Mouse (Mus musculus): ENCODE data around the gene Nav3. TPM values are rescaled to one million over a fixed set of nuclear protein-coding genes. Genes with fewer than 3 reads are reported as not detected.

Gene Nav3
- polyA plus RNA-seq, 1 experiment from 2014 or later, result 1.9 TPM

DNA sequence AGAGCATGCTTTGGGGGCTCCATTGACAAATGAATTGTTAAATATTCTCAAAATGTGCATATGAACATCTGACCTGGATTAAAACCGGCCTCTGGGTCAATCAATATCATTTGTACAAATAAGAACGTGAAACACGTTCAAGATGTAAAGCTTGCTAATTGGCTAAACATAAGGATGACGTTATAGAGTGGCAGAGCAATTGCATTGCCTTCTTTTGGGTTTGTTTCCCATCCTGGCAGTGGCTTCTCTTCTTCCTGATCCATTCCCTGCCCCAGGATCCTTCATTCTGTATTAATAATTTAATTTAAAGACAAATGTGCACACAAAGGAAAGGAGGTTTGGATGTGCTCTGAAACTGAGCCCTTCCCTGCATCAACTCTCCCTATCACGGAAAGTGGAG lies 2.4 kb downstream of the Nav3 start:
- Histone ChIP-seq H3K9ac (ENCODE audit: low read length) (no peak overlapping the region), H3K36me3 (ENCODE audit: control insufficient read depth, insufficient read depth) (no peaks in the 10 kb centered on the region), H3K4me2 (ENCODE audit: low read depth, low read length) (no peak overlapping the region), H3K27me3 (ENCODE audit: control insufficient read depth, insufficient read depth, low read length) (peaks cover 5% of the 10 kb centered on the region), H3K4me1 (ENCODE audit: control insufficient read depth, insufficient read depth, low read length) (peaks cover 6% of the 10 kb centered on the region; the same call in 1 of the 2 replicates), H3K4me3 (ENCODE audit: low read length) (no peak overlapping the region), H3K9me3 (replicated peaks; ENCODE audit: control insufficient read depth, low read length) (no peaks in the 10 kb centered on the region), H3K27ac (ENCODE audit: low read length) (no peak overlapping the region)
- ATAC-seq (replicated peaks; ENCODE audit: extremely low read depth, insufficient read depth, low FRiP score), result no peak
- 70% methylated on average over 5 of the region's 5 CpGs for WGBS

DNA sequence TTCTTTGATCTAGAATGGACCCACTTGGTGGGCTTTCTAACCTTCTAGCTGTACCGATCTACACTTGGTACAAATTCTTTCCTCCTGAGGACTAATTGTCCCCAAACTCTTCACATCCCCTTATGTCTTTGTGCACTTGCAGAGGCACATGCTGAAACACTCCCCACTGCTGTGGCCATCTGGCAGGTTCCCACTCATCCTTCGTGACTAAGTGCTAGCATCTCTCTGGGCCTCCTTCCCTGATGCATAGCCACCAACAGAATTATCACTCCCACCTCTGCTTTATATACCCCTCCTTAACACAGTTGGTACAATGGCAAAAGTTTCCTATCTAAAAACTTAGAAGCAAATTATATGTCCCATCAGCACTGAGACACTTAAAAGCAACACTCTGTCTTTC lies 15.6 kb downstream of the Nav3 start:
- no peaks in the 10 kb centered on the region for H3K9me3 ChIP-seq (replicated peaks; ENCODE audit: control insufficient read depth, low read length)
- H3K4me2 ChIP-seq (ENCODE audit: low read depth, low read length), result no peak overlapping the region
- no peaks in the 10 kb centered on the region for H3K27me3 ChIP-seq (ENCODE audit: control insufficient read depth, insufficient read depth, low read length)
- H3K36me3 ChIP-seq (ENCODE audit: control insufficient read depth, insufficient read depth), result no peaks in the 10 kb centered on the region
- no peak for ATAC-seq (replicated peaks; ENCODE audit: extremely low read depth, insufficient read depth, low FRiP score)
- 88% methylated on average over 2 of the region's 2 CpGs for WGBS
- H3K4me1 ChIP-seq (ENCODE audit: control insufficient read depth, insufficient read depth, low read length), result no peaks in the 10 kb centered on the region
- H3K27ac ChIP-seq (ENCODE audit: low read length), result no peak overlapping the region
- no peak overlapping the region for H3K4me3 ChIP-seq (ENCODE audit: low read length)
- H3K9ac ChIP-seq (ENCODE audit: low read length), result no peak overlapping the region

- Histone ChIP-seq H3K4me1 (ENCODE audit: control insufficient read depth, insufficient read depth, low read length) (no peaks in the 10 kb centered on the region), H3K27me3 (ENCODE audit: control insufficient read depth, insufficient read depth, low read length) (no peaks in the 10 kb centered on the region), H3K4me3 (ENCODE audit: low read length) (no peak overlapping the region), H3K27ac (ENCODE audit: low read length) (no peak overlapping the region), H3K9ac (ENCODE audit: low read length) (no peak overlapping the region), H3K36me3 (ENCODE audit: control insufficient read depth, insufficient read depth) (no peaks in the 10 kb centered on the region), H3K9me3 (replicated peaks; ENCODE audit: control insufficient read depth, low read length) (no peaks in the 10 kb centered on the region), H3K4me2 (ENCODE audit: low read depth, low read length) (no peak overlapping the region)
- 78% methylated on average over 3 of the region's 3 CpGs for WGBS
- no peak for ATAC-seq (replicated peaks; ENCODE audit: extremely low read depth, insufficient read depth, low FRiP score)
Observed at GRCm38 (mm10) chr10:110431078-110431477, 24.9 kb downstream of the Nav3 start.

DNA sequence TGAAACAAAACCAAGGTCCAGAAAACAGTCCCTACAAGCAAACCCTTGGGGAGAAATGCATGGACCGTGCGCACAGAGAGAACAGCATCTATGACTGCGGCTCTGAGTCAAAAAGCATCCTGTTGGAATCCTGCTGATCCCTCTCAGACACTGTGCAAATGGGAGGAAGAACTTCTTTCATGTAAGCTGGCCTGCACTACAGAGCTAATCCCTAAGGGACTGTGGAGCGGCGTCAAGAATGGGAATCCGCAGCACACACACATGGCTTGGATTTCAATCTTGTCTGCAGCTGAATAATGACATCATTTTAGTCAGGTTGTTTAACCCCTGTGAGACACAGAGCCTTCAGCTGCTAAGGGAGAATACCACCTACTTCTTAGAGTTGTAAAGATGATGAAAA lies 26.4 kb downstream of the Nav3 start:
- H3K9ac ChIP-seq (ENCODE audit: low read length), result no peak overlapping the region
- no peak overlapping the region for H3K4me3 ChIP-seq (ENCODE audit: low read length)
- no peaks in the 10 kb centered on the region for H3K9me3 ChIP-seq (replicated peaks; ENCODE audit: control insufficient read depth, low read length)
- H3K27me3 ChIP-seq (ENCODE audit: control insufficient read depth, insufficient read depth, low read length), result no peaks in the 10 kb centered on the region
- no peak overlapping the region for H3K4me2 ChIP-seq (ENCODE audit: low read depth, low read length)
- H3K4me1 ChIP-seq (ENCODE audit: control insufficient read depth, insufficient read depth, low read length), result no peaks in the 10 kb centered on the region
- no peaks in the 10 kb centered on the region for H3K36me3 ChIP-seq (ENCODE audit: control insufficient read depth, insufficient read depth)
- H3K27ac ChIP-seq (ENCODE audit: low read length), result no peak overlapping the region
- WGBS, result 59% methylated on average over 6 of the region's 6 CpGs
- no peak for ATAC-seq (replicated peaks; ENCODE audit: extremely low read depth, insufficient read depth, low FRiP score)

DNA sequence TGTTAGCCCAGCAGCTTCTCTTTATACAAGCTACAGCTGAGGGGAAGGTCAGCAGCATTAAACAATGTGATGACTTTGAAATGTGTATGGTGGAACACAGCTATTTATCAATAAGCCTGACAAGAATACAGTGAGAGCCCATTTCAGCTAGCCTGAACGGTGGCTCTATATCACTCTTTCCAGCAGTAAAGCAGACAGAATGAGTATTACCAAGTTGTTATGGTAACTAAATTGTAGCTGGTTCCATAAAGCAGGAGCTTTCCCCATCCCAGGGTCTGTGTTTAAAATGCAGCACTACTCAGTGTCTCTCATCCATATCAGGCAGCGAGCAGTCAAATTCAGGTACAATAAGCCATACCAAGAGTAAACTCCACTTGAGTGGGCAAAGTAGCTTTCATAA lies 27.0 kb downstream of the Nav3 start:
- Histone ChIP-seq H3K4me3 (ENCODE audit: low read length) (no peak overlapping the region), H3K27me3 (ENCODE audit: control insufficient read depth, insufficient read depth, low read length) (no peaks in the 10 kb centered on the region), H3K4me1 (ENCODE audit: control insufficient read depth, insufficient read depth, low read length) (no peaks in the 10 kb centered on the region), H3K9me3 (replicated peaks; ENCODE audit: control insufficient read depth, low read length) (no peaks in the 10 kb centered on the region), H3K27ac (ENCODE audit: low read length) (no peak overlapping the region), H3K4me2 (ENCODE audit: low read depth, low read length) (no peak overlapping the region), H3K9ac (ENCODE audit: low read length) (no peak overlapping the region), H3K36me3 (ENCODE audit: control insufficient read depth, insufficient read depth) (no peaks in the 10 kb centered on the region)
- ATAC-seq (replicated peaks; ENCODE audit: extremely low read depth, insufficient read depth, low FRiP score), result no peak
- WGBS, result 84% methylated on average over 2 of the region's 2 CpGs

- H3K36me3 ChIP-seq (ENCODE audit: control insufficient read depth, insufficient read depth), result no peaks in the 10 kb centered on the region
- H3K27me3 ChIP-seq (ENCODE audit: control insufficient read depth, insufficient read depth, low read length), result no peaks in the 10 kb centered on the region
- no peak overlapping the region for H3K9ac ChIP-seq (ENCODE audit: low read length)
- no peak overlapping the region for H3K4me3 ChIP-seq (ENCODE audit: low read length)
- H3K27ac ChIP-seq (ENCODE audit: low read length), result no peak overlapping the region
- 85% methylated on average over 5 of the region's 5 CpGs for WGBS
- ATAC-seq (replicated peaks; ENCODE audit: extremely low read depth, insufficient read depth, low FRiP score), result no peak
- no peak overlapping the region for H3K4me2 ChIP-seq (ENCODE audit: low read depth, low read length)
- H3K4me1 ChIP-seq (ENCODE audit: control insufficient read depth, insufficient read depth, low read length), result no peaks in the 10 kb centered on the region
- H3K9me3 ChIP-seq (replicated peaks; ENCODE audit: control insufficient read depth, low read length), result no peaks in the 10 kb centered on the region
Observed at GRCm38 (mm10) chr10:110421533-110421932, 34.5 kb downstream of the Nav3 start.

DNA sequence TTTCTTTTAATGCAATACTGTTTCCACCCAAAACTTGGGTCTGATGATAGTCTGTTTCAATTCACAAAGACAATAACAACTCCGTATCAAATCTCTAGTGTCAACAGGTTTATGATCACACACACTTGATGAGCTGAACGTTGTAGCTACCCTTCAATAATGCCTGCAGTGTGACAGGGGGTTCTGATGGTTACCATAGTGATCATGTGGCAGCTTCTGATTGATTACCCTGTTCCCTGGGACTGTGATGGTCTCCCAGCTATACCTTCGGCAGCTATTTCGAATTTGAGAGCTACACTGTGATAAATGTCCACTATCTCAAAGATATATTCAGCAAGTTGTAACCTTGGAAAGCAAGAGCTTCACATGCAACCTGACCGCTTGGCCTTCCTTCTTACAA lies 39.0 kb downstream of the Nav3 start:
- H3K27ac ChIP-seq (ENCODE audit: low read length), result no peak overlapping the region
- H3K36me3 ChIP-seq (ENCODE audit: control insufficient read depth, insufficient read depth), result no peaks in the 10 kb centered on the region
- H3K4me2 ChIP-seq (ENCODE audit: low read depth, low read length), result no peak overlapping the region
- no peaks in the 10 kb centered on the region for H3K4me1 ChIP-seq (ENCODE audit: control insufficient read depth, insufficient read depth, low read length)
- H3K9ac ChIP-seq (ENCODE audit: low read length), result no peak overlapping the region
- H3K9me3 ChIP-seq (replicated peaks; ENCODE audit: control insufficient read depth, low read length), result no peaks in the 10 kb centered on the region
- no peaks in the 10 kb centered on the region for H3K27me3 ChIP-seq (ENCODE audit: control insufficient read depth, insufficient read depth, low read length)
- ATAC-seq (replicated peaks; ENCODE audit: extremely low read depth, insufficient read depth, low FRiP score), result no peak
- 69% methylated on average over 5 of the region's 5 CpGs for WGBS
- no peak overlapping the region for H3K4me3 ChIP-seq (ENCODE audit: low read length)

DNA sequence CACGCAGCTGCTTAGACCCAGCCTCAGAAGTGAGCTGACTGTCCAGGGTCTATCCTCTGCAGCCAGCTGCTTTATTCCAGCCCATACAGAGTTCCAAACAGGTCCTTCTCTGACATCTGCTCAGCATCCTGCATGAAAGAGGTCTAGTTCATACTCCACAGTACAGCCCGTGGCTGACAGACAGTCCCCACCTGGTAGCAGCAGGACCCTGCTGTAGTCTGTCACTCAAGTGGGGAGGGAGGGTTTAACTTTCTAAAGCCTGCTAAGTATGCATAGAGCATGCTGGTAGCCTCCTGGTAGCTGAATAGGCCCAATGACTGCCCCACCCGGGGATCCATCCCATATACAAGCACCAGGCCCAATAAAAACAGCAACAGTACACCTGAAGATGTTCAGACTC lies 40.4 kb downstream of the Nav3 start:
- 50% methylated on average over 3 of the region's 3 CpGs for WGBS
- Histone ChIP-seq H3K4me1 (ENCODE audit: control insufficient read depth, insufficient read depth, low read length) (no peaks in the 10 kb centered on the region), H3K9ac (ENCODE audit: low read length) (no peak overlapping the region), H3K4me2 (ENCODE audit: low read depth, low read length) (no peak overlapping the region), H3K4me3 (ENCODE audit: low read length) (no peak overlapping the region), H3K27ac (ENCODE audit: low read length) (no peak overlapping the region), H3K9me3 (replicated peaks; ENCODE audit: control insufficient read depth, low read length) (no peaks in the 10 kb centered on the region), H3K36me3 (ENCODE audit: control insufficient read depth, insufficient read depth) (no peaks in the 10 kb centered on the region), H3K27me3 (ENCODE audit: control insufficient read depth, insufficient read depth, low read length) (no peaks in the 10 kb centered on the region)
- no peak for ATAC-seq (replicated peaks; ENCODE audit: extremely low read depth, insufficient read depth, low FRiP score)

- H3K27me3 ChIP-seq (ENCODE audit: control insufficient read depth, insufficient read depth, low read length), result no peaks in the 10 kb centered on the region
- no peaks in the 10 kb centered on the region for H3K36me3 ChIP-seq (ENCODE audit: control insufficient read depth, insufficient read depth)
- H3K9me3 ChIP-seq (replicated peaks; ENCODE audit: control insufficient read depth, low read length), result no peaks in the 10 kb centered on the region
- ATAC-seq (replicated peaks; ENCODE audit: extremely low read depth, insufficient read depth, low FRiP score), result no peak
- 84% methylated on average over 11 of the region's 11 CpGs for WGBS
- H3K4me1 ChIP-seq (ENCODE audit: control insufficient read depth, insufficient read depth, low read length), result no peaks in the 10 kb centered on the region
- H3K4me3 ChIP-seq (ENCODE audit: low read length), result no peak overlapping the region
- no peak overlapping the region for H3K27ac ChIP-seq (ENCODE audit: low read length)
- H3K4me2 ChIP-seq (ENCODE audit: low read depth, low read length), result no peak overlapping the region
- no peak overlapping the region for H3K9ac ChIP-seq (ENCODE audit: low read length)
Observed at GRCm38 (mm10) chr10:110413281-110413897, 42.6 kb downstream of the Nav3 start.
